Mouse (Mus musculus) hindbrain, embryonic 10.5 days (tissue): ENCODE data around the gene Gm42715. TPM values are rescaled to one million over a fixed set of nuclear protein-coding genes. Genes with fewer than 3 reads are reported as not detected.

ENCODE experiments used
- polyA plus RNA-seq: library from polyadenylated mRNA; unstranded; fragments of >200 nt; fragmentation: Nextera tagmentation; extraction: Ambion mirVana; gene quantifications from 2 replicates; pipeline ENCODE4 v1.2.1, GENCODE M21; 2016

The Gm42715 gene
- polyA plus RNA-seq, 1 experiment from 2014 or later = 18.1 TPM

Other genes with a start within 250 kb of the Gm42715 start
- 69.8 and 76.2 TPM in 2 replicates for gene Sephs2, start 245.5 kb upstream of the Gm42715 start, polyA plus RNA-seq
- 0.68 and 0.98 TPM in 2 replicates for gene Itgal, start 223.3 kb upstream of the Gm42715 start, polyA plus RNA-seq
- gene Zfp768, start 174.0 kb upstream of the Gm42715 start, polyA plus RNA-seq = 18.8 and 20.4 TPM in 2 replicates
- gene Zfp747, start 143.5 kb upstream of the Gm42715 start, polyA plus RNA-seq = 7.9 and 9.5 TPM in 2 replicates
- gene 9130019O22Rik, start 132.4 kb upstream of the Gm42715 start, polyA plus RNA-seq = 5.3 and 6.2 TPM in 2 replicates
- gene E430018J23Rik, start 126.0 kb upstream of the Gm42715 start, polyA plus RNA-seq = 5.4 and 6.7 TPM in 2 replicates
- 6.6 and 7.1 TPM in 2 replicates for gene Zfp764, start 112.8 kb upstream of the Gm42715 start, polyA plus RNA-seq
- 35.6 and 39.4 TPM in 2 replicates for gene Zfp688, start 97.5 kb upstream of the Gm42715 start, polyA plus RNA-seq
- gene Zfp689, start 70.4 kb upstream of the Gm42715 start, polyA plus RNA-seq = 14.8 and 15.7 TPM in 2 replicates
- gene Prr14, start 60.0 kb upstream of the Gm42715 start, polyA plus RNA-seq = 53.1 and 65.9 TPM in 2 replicates
- 9.0 and 12.0 TPM in 2 replicates for gene Fbrs, start 40.4 kb upstream of the Gm42715 start, polyA plus RNA-seq
- gene Srcap, start 7.6 kb upstream of the Gm42715 start, polyA plus RNA-seq = 54.9 and 71.4 TPM in 2 replicates
- 7.9 and 13.7 TPM in 2 replicates for gene Tmem265, start 41.8 kb downstream of the Gm42715 start, polyA plus RNA-seq
- 47.0 and 54.1 TPM in 2 replicates for gene Phkg2, start 53.8 kb downstream of the Gm42715 start, polyA plus RNA-seq
- gene Ccdc189, start 69.0 kb downstream of the Gm42715 start, polyA plus RNA-seq = 15.7 and 16.5 TPM in 2 replicates
- gene Rnf40, start 69.2 kb downstream of the Gm42715 start, polyA plus RNA-seq = 57.8 and 58.8 TPM in 2 replicates
- gene Zfp629, start 96.2 kb downstream of the Gm42715 start, polyA plus RNA-seq = 34.5 and 36.7 TPM in 2 replicates
- gene Bcl7c, start 189.3 kb downstream of the Gm42715 start, polyA plus RNA-seq = 55.9 and 56.6 TPM in 2 replicates
- gene Ctf1, start 193.2 kb downstream of the Gm42715 start, polyA plus RNA-seq = 5.1 and 5.8 TPM in 2 replicates
- gene Ctf2, start 212.6 kb downstream of the Gm42715 start, polyA plus RNA-seq = 0.26 and 0.37 TPM in 2 replicates
- 8.6 and 8.9 TPM in 2 replicates for gene Fbxl19, start 225.0 kb downstream of the Gm42715 start, polyA plus RNA-seq